Mouse (Mus musculus) hindbrain, postnatal 0 days (tissue): ENCODE measurements around the gene Top1. TPM values are rescaled to one million over a fixed set of nuclear protein-coding genes. Genes with fewer than 3 reads are reported as not detected.

Experiments
- ATAC-seq: fragments of 200-750 bp; cut with Nextera tagmentation; 2 replicates; pipeline ENCODE4 v1.8.0; 2017; ENCODE audit warnings: mild to moderate bottlenecking, moderate TSS enrichment, moderate library complexity
- DNase-seq: peaks from one replicate; pipeline ENCODE4 v3.0.0-alpha.2; 2015; ENCODE audit warnings: low spot score
- H3K27ac ChIP-seq: fragments of 300-500 bp; sonication (generic); 2 replicates; pipeline ENCODE4 v1.5.1; 2014; ENCODE audit warnings: mild to moderate bottlenecking
- H3K27me3 ChIP-seq: fragments of 300-500 bp; sonication (generic); 2 replicates; pipeline ENCODE4 v1.6.1; 2014; ENCODE audit warnings: low read length, mixed read lengths; ENCODE audit not compliant: insufficient read depth
- H3K36me3 ChIP-seq: fragments of 300-500 bp; sonication (generic); 2 replicates; pipeline ENCODE4 v1.6.1; 2014; ENCODE audit warnings: low read length, mixed read lengths; ENCODE audit not compliant: insufficient read depth
- H3K4me1 ChIP-seq: fragments of 300-500 bp; sonication (generic); 2 replicates; pipeline ENCODE4 v1.6.1; 2014; ENCODE audit warnings: antibody characterized with exemption, low read length, mixed read lengths; ENCODE audit not compliant: insufficient read depth
- H3K4me2 ChIP-seq: fragments of 300-500 bp; sonication (generic); 2 replicates; pipeline ENCODE4 v1.6.1; 2014; ENCODE audit warnings: low read depth, mild to moderate bottlenecking, low read length, moderate library complexity, mixed read lengths
- H3K4me3 ChIP-seq: fragments of 300-500 bp; sonication (generic); 2 replicates; pipeline ENCODE4 v1.5.1; 2014; ENCODE audit warnings: low read length
- H3K9ac ChIP-seq: fragments of 300-500 bp; sonication (generic); replicated peaks from 2 replicates; pipeline ENCODE4 v1.6.1; 2014; ENCODE audit warnings: mild to moderate bottlenecking, low read length, moderate library complexity, mixed read lengths
- H3K9me3 ChIP-seq: fragments of 300-500 bp; sonication (generic); 2 replicates; pipeline ENCODE4 v1.6.1; 2016; ENCODE audit warnings: low read length, mixed read lengths
- CTCF ChIP-seq: IDR thresholded peaks from 2 replicates; pipeline ENCODE4 v1.5.1; 2016; ENCODE audit warnings: antibody characterized with exemption, control low read depth, low read depth
- WGBS: fragments of 180-500 bp; shearing (Covaris S2); extraction: QIAGEN DNeasy Blood & Tissue Kit; methylation state at CpG from one replicate; pipeline ENCODE4 v1.1.7; 2014; 5-methylcytosine and 5-hydroxymethylcytosine counted together
- microRNA-seq, 2 experiments: library from miRNA; unstranded; fragments of <30 nt; microRNA quantifications; one replicate each; pipeline ENCODE4; 2016
- polyA plus RNA-seq: library from polyadenylated mRNA; unstranded; fragments of >200 nt; fragmentation: Nextera tagmentation; extraction: Ambion mirVana; gene quantifications from 2 replicates; pipeline ENCODE4 v1.2.1, GENCODE M21; 2015
- total RNA-seq: library from RNA; depleted of rRNA; stranded (reverse); fragments of >200 nt; gene quantifications from 2 replicates; pipeline ENCODE4 v1.2.3, GENCODE M21; 2014; rRNA removed

Gene Top1
- total and polyA plus RNA-seq, 2 experiments from 2014 or later: 28.8 to 44.9 TPM

DNA sequence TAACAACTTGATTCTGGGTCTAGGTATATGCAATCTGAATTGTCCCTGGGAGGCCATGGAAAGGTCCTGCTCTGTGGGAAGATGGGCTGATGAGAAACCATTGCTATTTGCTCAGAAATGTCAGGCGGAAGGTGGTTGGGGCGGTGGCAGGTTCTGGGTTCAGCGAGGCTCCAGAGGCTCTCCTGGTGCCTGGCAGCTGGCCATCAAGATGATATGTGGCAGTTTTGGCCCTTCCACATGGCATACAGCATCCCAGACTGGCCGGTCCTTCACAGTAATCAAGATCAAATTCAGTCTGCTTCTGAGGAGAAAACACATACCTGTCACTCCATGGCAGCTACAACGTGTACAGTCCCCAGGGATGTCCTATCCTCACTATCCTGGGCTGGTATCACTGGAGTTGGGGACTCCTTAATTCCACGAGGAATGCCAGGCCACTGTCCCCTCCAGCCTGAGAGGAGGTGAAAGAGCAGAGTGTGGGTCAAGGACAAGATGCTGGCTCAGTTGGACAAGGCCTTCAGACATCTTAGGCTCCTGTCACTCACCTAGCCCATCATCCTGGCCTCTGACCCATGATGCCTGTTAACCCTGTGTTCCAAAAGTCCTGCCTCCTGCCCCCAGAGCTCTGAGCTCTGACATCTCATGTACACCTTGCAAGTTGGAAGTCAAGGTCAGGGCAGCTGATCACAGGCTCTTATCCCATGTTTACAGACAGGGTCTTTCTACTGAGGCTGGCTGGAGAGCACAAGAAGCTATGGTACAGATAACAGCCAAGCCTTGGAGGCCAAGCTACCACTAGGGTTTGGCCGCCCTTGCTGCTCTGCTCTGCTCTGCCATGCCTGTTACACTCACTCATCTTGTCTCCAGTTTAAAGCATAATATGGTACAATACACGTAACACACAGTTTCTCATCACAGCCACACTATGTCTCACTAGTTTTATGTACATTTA, 125.9 kb downstream of the Top1 start:
- Histone ChIP-seq H3K9me3 (no peaks in the 10 kb centered on the region), H3K27me3 (no peaks in the 10 kb centered on the region), H3K36me3 (0 out of 2 replicates have a peak, but pooled peaks cover 4% of the 10 kb centered on the region), H3K27ac (0 out of 2 replicates have a peak overlapping the region, but pooled peaks have one; percentile 15), H3K4me1 (no peaks in the 10 kb centered on the region), H3K9ac (no peak overlapping the region), H3K4me2 (no peak overlapping the region), H3K4me3 (no peak overlapping the region)
- TF ChIP-seq CTCF: no peak
- 85% methylated on average over 8 of the region's 8 CpGs for WGBS
- DNase-seq (no peak), ATAC-seq (no peak)

Small RNA genes within 50 kb of the gene (microRNA-seq; reads per million reads assigned to microRNA genes)
- 0 reads per million in 2 experiments for gene Gm23968

Other genes starting within 250 kb of the Top1 start
- gene Plcg1, start 85.4 kb downstream of the Top1 start, total RNA-seq: 111 and 185 TPM in 2 replicates
- 39.8 and 40.5 TPM in 2 replicates for gene Plcg1, start 85.4 kb downstream of the Top1 start, polyA plus RNA-seq
- 42.5 and 53.0 TPM in 2 replicates for gene Zhx3, start 227.1 kb downstream of the Top1 start, total RNA-seq
- gene Zhx3, start 227.1 kb downstream of the Top1 start, polyA plus RNA-seq: 17.2 and 18.9 TPM in 2 replicates
- 1.4 and 1.9 TPM in 2 replicates for gene Lpin3, start 234.8 kb downstream of the Top1 start, total RNA-seq
- 0.60 and 0.79 TPM in 2 replicates for gene Lpin3, start 234.8 kb downstream of the Top1 start, polyA plus RNA-seq